Mouse (Mus musculus): ENCODE measurements at regions not wholly inside any gene's neighbourhood (a gene's known extent, or its start where the extent isn't known, plus 50 kb on each side); places are given as distances from the start of the nearest gene placed in this dataset.
"Not testable (repeated sequence)": the region's sequence is repeated elsewhere in the genome, so short reads cannot be mapped to it uniquely, and the experiment has no call there.

- H3K4me1 ChIP-seq (ENCODE audit: control insufficient read depth, insufficient read depth, low read length); H3K27me3 ChIP-seq (ENCODE audit: control insufficient read depth, insufficient read depth, low read length); H3K27ac ChIP-seq; intact Hi-C loops (cut with DNase I); DNase-seq; H3K9ac ChIP-seq (ENCODE audit: low read depth, low read length); H3K4me3 ChIP-seq; H3K36me3 ChIP-seq (ENCODE audit: control insufficient read depth, insufficient read depth, low read length); H3K79me2 ChIP-seq (replicated peaks; ENCODE audit: control insufficient read depth, insufficient read depth, low read length): not testable (repeated sequence)
- WGBS = 55% methylated on average over 3 of the region's 3 CpGs
- TF ChIP-seq CTCF (IDR thresholded peaks at IDR 0.05) = peak; percentile 49
Measured at GRCm38 (mm10) chrX:91059251-91059650, 167.3 kb downstream of the Gm44 start.

GRCm38 (mm10) chrX:91085137-91085536 is 193.2 kb downstream of the Gm44 start:
- H3K4me1 ChIP-seq (ENCODE audit: control insufficient read depth, insufficient read depth, low read length); intact Hi-C loops (cut with DNase I); DNase-seq; H3K27ac ChIP-seq; H3K36me3 ChIP-seq (ENCODE audit: control insufficient read depth, insufficient read depth, low read length); H3K4me3 ChIP-seq; H3K27me3 ChIP-seq (ENCODE audit: control insufficient read depth, insufficient read depth, low read length); H3K9ac ChIP-seq (ENCODE audit: low read depth, low read length); H3K79me2 ChIP-seq (replicated peaks; ENCODE audit: control insufficient read depth, insufficient read depth, low read length): not testable (repeated sequence)
- WGBS = 16% methylated on average over 4 of the region's 4 CpGs

Measured in heart, adult 2 months (tissue).